Mouse (Mus musculus) kidney, adult 10 weeks (tissue): ENCODE results near the gene Olfr1022. TPM values are rescaled to one million over a fixed set of nuclear protein-coding genes. Genes with fewer than 3 reads are reported as not detected.

ENCODE experiments used
- polyA plus RNA-seq: library from polyadenylated mRNA; stranded (reverse); fragments of 350-450 nt; fragmentation: Illumina TruSeq; extraction: RNeasy Lipid Tissue Mini Kit (QIAGEN cat#74804); gene quantifications from one replicate; pipeline ENCODE4 v1.2.3, GENCODE M21; 2014; ENCODE audit warnings: low read depth, low replicate concordance

Gene Olfr1022
- not detected for polyA plus RNA-seq

GRCm38 (mm10) chr2:85868294-85868693 is at the start of gene Olfr1022:
TSS of gene Olfr1022 (plus strand) at chr2:85868594.

DNA sequence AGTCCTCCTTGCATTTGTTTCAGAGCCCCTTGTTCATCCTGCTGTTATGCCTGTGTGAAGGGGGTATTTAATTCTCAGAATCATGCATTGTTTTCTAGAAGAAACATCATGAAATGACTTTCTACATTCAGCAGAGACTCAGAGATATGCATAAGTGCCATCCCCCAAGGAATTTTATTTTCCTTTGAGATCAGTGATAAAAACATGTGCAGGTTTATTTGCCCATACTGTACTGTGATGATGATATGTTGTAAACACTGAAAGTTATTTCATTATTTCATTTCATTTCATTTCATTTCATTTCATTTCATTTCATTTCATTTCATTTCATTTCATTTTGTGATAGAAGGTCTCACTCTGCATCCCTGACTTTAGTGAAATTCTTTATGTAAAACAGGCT is 23.0 kb upstream of the Olfr1022 start, which contains the start of gene Olfr1019:
Olfr1019 (minus strand) TSS at position 101 of the 400 bp plus-strand sequence.

GRCm38 (mm10) chr2:85846730-85847129 is 21.7 kb upstream of the Olfr1022 start, which contains the start of gene Olfr1020:
TSS of gene Olfr1020 (plus strand) at chr2:85847030.

GRCm38 (mm10) chr2:85885340-85885739 is 16.9 kb downstream of the Olfr1022 start, which contains the start of gene Olfr1023:
TSS of gene Olfr1023 (plus strand) at chr2:85885640.

DNA sequence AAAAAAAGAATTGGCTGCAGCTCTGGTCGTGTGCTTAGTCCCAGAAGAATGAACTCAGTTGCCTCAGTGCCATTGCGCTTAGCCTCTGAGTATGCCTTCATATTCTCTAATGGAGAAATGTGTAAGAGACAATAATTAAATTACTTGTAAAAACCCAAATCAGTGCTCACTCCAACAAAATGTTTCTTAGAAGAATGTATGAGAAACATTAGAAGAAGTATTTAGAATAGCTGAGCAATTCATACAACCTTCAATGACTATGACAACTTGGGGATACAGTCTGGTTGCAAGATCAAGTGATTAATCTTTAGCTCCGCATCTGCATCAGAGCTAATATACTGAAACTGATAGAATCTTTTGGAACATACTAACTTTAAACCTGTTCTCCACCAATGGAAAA is 36.6 kb downstream of the Olfr1022 start, which contains the start of gene Olfr1024:
Olfr1024 (minus strand) TSS at position 101 of the 400 bp plus-strand sequence.

DNA sequence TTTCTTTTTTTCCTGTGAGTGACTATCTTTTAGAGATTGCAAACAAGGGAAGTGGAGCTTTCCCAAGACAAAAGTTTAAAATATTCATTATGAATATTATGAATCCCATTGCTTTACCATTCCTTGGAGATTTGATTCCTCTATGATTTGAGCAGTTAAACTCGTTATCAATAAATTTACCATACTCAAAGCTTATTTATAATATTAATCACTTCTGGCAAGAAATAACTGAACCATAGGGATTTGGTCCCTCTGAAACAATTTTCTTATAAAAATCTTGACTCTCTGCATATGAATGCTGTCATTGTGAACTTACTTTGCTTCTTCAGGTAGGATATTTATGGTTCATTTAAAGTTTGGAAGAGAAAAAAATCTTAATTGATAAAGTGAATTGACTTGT is 46.5 kb downstream of the Olfr1022 start, which contains the start of gene Olfr1025-ps1:
Olfr1025-ps1 (plus strand) TSS at position 301 of the 400 bp plus-strand sequence.

Other genes starting within 250 kb of the Olfr1022 start
- not detected for gene Olfr1002, start 217.9 kb upstream of the Olfr1022 start, polyA plus RNA-seq
- gene Olfr154, start 204.1 kb upstream of the Olfr1022 start, polyA plus RNA-seq = not detected
- not detected for gene Olfr1006, start 189.8 kb upstream of the Olfr1022 start, polyA plus RNA-seq
- not detected for gene Olfr1008, start 179.2 kb upstream of the Olfr1022 start, polyA plus RNA-seq
- not detected for gene Olfr1009, start 153.2 kb upstream of the Olfr1022 start, polyA plus RNA-seq
- not detected for gene Olfr1012, start 105.8 kb upstream of the Olfr1022 start, polyA plus RNA-seq
- not detected for gene Olfr1013, start 101.5 kb upstream of the Olfr1022 start, polyA plus RNA-seq
- gene Olfr1014, start 95.9 kb upstream of the Olfr1022 start, polyA plus RNA-seq = not detected
- not detected for gene Olfr1015, start 86.6 kb upstream of the Olfr1022 start, polyA plus RNA-seq
- gene Olfr1016, start 66.0 kb upstream of the Olfr1022 start, polyA plus RNA-seq = not detected
- gene Olfr1018, start 50.1 kb upstream of the Olfr1022 start, polyA plus RNA-seq = not detected
- gene Olfr1019, start 23.1 kb upstream of the Olfr1022 start, polyA plus RNA-seq = not detected
- not detected for gene Olfr1020, start 21.6 kb upstream of the Olfr1022 start, polyA plus RNA-seq
- gene Olfr1023, start 17.0 kb downstream of the Olfr1022 start, polyA plus RNA-seq = not detected
- not detected for gene Olfr1024, start 36.5 kb downstream of the Olfr1022 start, polyA plus RNA-seq
- not detected for gene Olfr1025-ps1, start 46.6 kb downstream of the Olfr1022 start, polyA plus RNA-seq
- not detected for gene Olfr1026, start 53.0 kb downstream of the Olfr1022 start, polyA plus RNA-seq
- gene Olfr1028, start 81.8 kb downstream of the Olfr1022 start, polyA plus RNA-seq = not detected
- gene Olfr1029, start 105.3 kb downstream of the Olfr1022 start, polyA plus RNA-seq = not detected
- not detected for gene Olfr1030, start 110.7 kb downstream of the Olfr1022 start, polyA plus RNA-seq
- not detected for gene Olfr1031, start 121.7 kb downstream of the Olfr1022 start, polyA plus RNA-seq
- gene Olfr1032, start 136.9 kb downstream of the Olfr1022 start, polyA plus RNA-seq = not detected
- gene Olfr1033, start 152.0 kb downstream of the Olfr1022 start, polyA plus RNA-seq = 4.3 TPM
- 0.69 TPM for gene Olfr1034, start 177.3 kb downstream of the Olfr1022 start, polyA plus RNA-seq
- gene Olfr1036, start 205.4 kb downstream of the Olfr1022 start, polyA plus RNA-seq = not detected
- not detected for gene Olfr1037, start 218.8 kb downstream of the Olfr1022 start, polyA plus RNA-seq